Mouse (Mus musculus) kidney, adult 8-10 months (tissue): ENCODE measurements around the gene Eps15l1.
A peak's percentile ranks its signal among the peaks of the same experiment; 100 is the strongest.

Source experiments
- DNase-seq, 2 experiments: peaks; one replicate each; pipeline ENCODE4 v3.0.0; 2022

The Eps15l1 gene

GRCm38 (mm10) chr8:72421362-72422335 is at the start of gene Eps15l1:
Eps15l1 (minus strand) TSS chr8:72421460.
- DNase-seq: peak; percentile 100

GRCm38 (mm10) chr8:72470684-72471083 is 49.4 kb upstream of the Eps15l1 start:
- DNase-seq: peak in 1 of 2 experiments; percentile 20

- DNase-seq: no peak
Measured at GRCm38 (mm10) chr8:72469984-72470383, 48.7 kb upstream of the Eps15l1 start.

- DNase-seq: peak; percentile 42 to 54
Measured at GRCm38 (mm10) chr8:72469243-72469642, 48.0 kb upstream of the Eps15l1 start.

- no peak for DNase-seq
Measured at GRCm38 (mm10) chr8:72464211-72464610, 43.0 kb upstream of the Eps15l1 start.

GRCm38 (mm10) chr8:72459881-72460533 is 38.7 kb upstream of the Eps15l1 start:
- DNase-seq: no peak

- DNase-seq: no peak
Measured at GRCm38 (mm10) chr8:72458457-72458856, 37.2 kb upstream of the Eps15l1 start.

- no peak for DNase-seq
Measured at GRCm38 (mm10) chr8:72457806-72458205, 36.5 kb upstream of the Eps15l1 start.

GRCm38 (mm10) chr8:72455317-72455716 is 34.1 kb upstream of the Eps15l1 start:
- no peak for DNase-seq

- no peak for DNase-seq
Measured at GRCm38 (mm10) chr8:72453904-72454303, 32.6 kb upstream of the Eps15l1 start.

- no peak for DNase-seq
Measured at GRCm38 (mm10) chr8:72451516-72451915, 30.3 kb upstream of the Eps15l1 start.

GRCm38 (mm10) chr8:72445071-72445470 is 23.8 kb upstream of the Eps15l1 start:
- DNase-seq: no peak

GRCm38 (mm10) chr8:72443994-72444350 is 22.7 kb upstream of the Eps15l1 start:
- DNase-seq: no peak

- DNase-seq: peak; percentile 98 to 99
Measured at GRCm38 (mm10) chr8:72443338-72443993, 22.2 kb upstream of the Eps15l1 start, which contains the start of the genes Calr3 and 1700030K09Rik. Calr3 (minus strand) TSS chr8:72443870. 1700030K09Rik (plus strand) TSS chr8:72443880.

GRCm38 (mm10) chr8:72438248-72439015 is 17.2 kb upstream of the Eps15l1 start:
- DNase-seq: no peak

- DNase-seq: peak; percentile 36 to 47
Measured at GRCm38 (mm10) chr8:72434952-72435351, 13.7 kb upstream of the Eps15l1 start.

- DNase-seq: no peak
Measured at GRCm38 (mm10) chr8:72429676-72430075, 8.4 kb upstream of the Eps15l1 start.

GRCm38 (mm10) chr8:72422926-72423325 is 1.7 kb upstream of the Eps15l1 start:
- DNase-seq: peak in 1 of 2 experiments; percentile 27

GRCm38 (mm10) chr8:72420571-72421361 is 494 bp downstream of the Eps15l1 start:
- no peak for DNase-seq

- no peak for DNase-seq
Measured at GRCm38 (mm10) chr8:72418073-72418472, 3.2 kb downstream of the Eps15l1 start.

GRCm38 (mm10) chr8:72415252-72415651 is 6.0 kb downstream of the Eps15l1 start:
- no peak for DNase-seq

GRCm38 (mm10) chr8:72413839-72414238 is 7.4 kb downstream of the Eps15l1 start:
- DNase-seq: no peak
